Mouse (Mus musculus) gastrocnemius, postnatal 4 days (tissue): ENCODE measurements around the gene Mbd6. TPM values are rescaled to one million over a fixed set of nuclear protein-coding genes. Genes with fewer than 3 reads are reported as not detected.

Experiments used
- DNase-seq, 2 experiments: peaks; one replicate each; pipeline ENCODE4 v3.0.0; 2021 to 2022; ENCODE audit warnings: low spot score in 2 of 2, mixed read lengths in 2 of 2
- long read RNA-seq, 2 experiments: library from polyadenylated mRNA; stranded (forward); transcript quantifications; one replicate each; pipeline ENCODE4 v2.0.0; 2021
- total RNA-seq, 2 experiments: library from RNA; stranded (reverse); gene quantifications; 2 replicates each; pipeline ENCODE4 v1.2.3; 2021

Mbd6 gene
- 10 to 100 TPM; 34.2 to 41.9 TPM for total RNA-seq
- long read RNA-seq, experiment 1, partial matches to known transcripts, result 10 of 19 reads
- long read RNA-seq, experiment 1, other reads (novel, unspliced or antisense), result 9 of 19 reads
- long read RNA-seq, experiment 2, partial matches to known transcripts, result 3 of 13 reads
- long read RNA-seq, experiment 2, other reads (novel, unspliced or antisense), result 10 of 13 reads

- DNase-seq, result peak; percentile 84 to 90
Observed at GRCm38 (mm10) chr10:127288800-127289572, at the start of gene Mbd6. Gene Mbd6, minus strand, starts transcription at chr10:127289018.

- no peak for DNase-seq
Observed at GRCm38 (mm10) chr10:127337536-127338099, 48.8 kb upstream of the Mbd6 start.

GRCm38 (mm10) chr10:127336952-127337351 lies 48.1 kb upstream of the Mbd6 start:
- DNase-seq, result no peak

GRCm38 (mm10) chr10:127335271-127335670 lies 46.5 kb upstream of the Mbd6 start:
- DNase-seq, result no peak

GRCm38 (mm10) chr10:127333152-127333551 lies 44.3 kb upstream of the Mbd6 start:
- no peak for DNase-seq

- no peak for DNase-seq
Observed at GRCm38 (mm10) chr10:127332211-127332874, 43.5 kb upstream of the Mbd6 start.

- DNase-seq, result no peak
Observed at GRCm38 (mm10) chr10:127330212-127330611, 41.4 kb upstream of the Mbd6 start.

GRCm38 (mm10) chr10:127327461-127328145 lies 38.8 kb upstream of the Mbd6 start:
- DNase-seq, result no peak

- peak in 1 of 2 experiments; percentile 36 for DNase-seq
Observed at GRCm38 (mm10) chr10:127326828-127327227, 38.0 kb upstream of the Mbd6 start.

- DNase-seq, result peak in 1 of 2 experiments; percentile 40
Observed at GRCm38 (mm10) chr10:127326017-127326801, 37.4 kb upstream of the Mbd6 start.

GRCm38 (mm10) chr10:127325454-127326016 lies 36.7 kb upstream of the Mbd6 start:
- no peak for DNase-seq

- no peak for DNase-seq
Observed at GRCm38 (mm10) chr10:127324495-127324894, 35.7 kb upstream of the Mbd6 start.

- DNase-seq, result no peak
Observed at GRCm38 (mm10) chr10:127323131-127323855, 34.5 kb upstream of the Mbd6 start.

- no peak for DNase-seq
Observed at GRCm38 (mm10) chr10:127322669-127323068, 33.9 kb upstream of the Mbd6 start.

GRCm38 (mm10) chr10:127322178-127322577 lies 33.4 kb upstream of the Mbd6 start:
- no peak for DNase-seq

GRCm38 (mm10) chr10:127321621-127322020 lies 32.8 kb upstream of the Mbd6 start, which contains the start of gene Arhgap9:
Gene Arhgap9, plus strand, starts transcription at chr10:127321964.
- no peak for DNase-seq

GRCm38 (mm10) chr10:127319969-127320368 lies 31.2 kb upstream of the Mbd6 start:
- no peak for DNase-seq

- no peak for DNase-seq
Observed at GRCm38 (mm10) chr10:127318009-127318408, 29.2 kb upstream of the Mbd6 start.

GRCm38 (mm10) chr10:127317277-127317676 lies 28.5 kb upstream of the Mbd6 start:
- DNase-seq, result no peak
